Mouse (Mus musculus): ENCODE results near the gene Olfr619. TPM values are rescaled to one million over a fixed set of nuclear protein-coding genes. Genes with fewer than 3 reads are reported as not detected.

Olfr619 gene
- not detected in 2 replicates for polyA plus RNA-seq (2015; fragmentation: Nextera tagmentation; extraction: Ambion mirVana)

DNA sequence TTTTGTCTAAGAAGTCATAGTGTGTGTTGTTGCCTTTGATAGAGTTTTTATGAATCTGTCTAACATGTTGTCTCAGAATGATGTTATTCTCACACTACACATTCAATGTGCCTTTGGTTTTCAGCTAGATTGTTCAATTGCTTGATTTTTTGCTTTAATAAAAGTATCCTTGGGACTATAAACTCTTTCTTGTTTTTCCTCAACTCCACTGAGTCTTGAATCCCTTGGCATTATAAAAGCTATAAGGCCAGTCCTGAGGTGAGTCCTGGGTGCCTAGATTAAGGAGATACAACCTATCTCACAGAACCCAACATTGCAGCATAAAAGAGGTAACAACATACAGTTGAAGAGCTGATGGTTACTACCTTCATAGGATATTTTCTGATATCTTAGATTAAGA is at the start of gene Olfr619:
Gene Olfr619 (plus strand): TSS at position 301 of the 400 bp plus-strand sequence.
- Histone ChIP-seq H3K36me3 (no peaks in the 10 kb centered on the region), H3K9ac (no peak within 1 kb of the TSS), H3K4me2 (no peak within 1 kb of the TSS), H3K27me3 (no peaks in the 10 kb centered on the region), H3K4me3 (no peak within 1 kb of the TSS), H3K4me1 (replicated peaks) (no peaks in the 10 kb centered on the region), H3K9me3 (no peaks in the 10 kb centered on the region), H3K27ac (no peak within 1 kb of the TSS)
- no peak for ATAC-seq (ENCODE audit: low FRiP score)

DNA sequence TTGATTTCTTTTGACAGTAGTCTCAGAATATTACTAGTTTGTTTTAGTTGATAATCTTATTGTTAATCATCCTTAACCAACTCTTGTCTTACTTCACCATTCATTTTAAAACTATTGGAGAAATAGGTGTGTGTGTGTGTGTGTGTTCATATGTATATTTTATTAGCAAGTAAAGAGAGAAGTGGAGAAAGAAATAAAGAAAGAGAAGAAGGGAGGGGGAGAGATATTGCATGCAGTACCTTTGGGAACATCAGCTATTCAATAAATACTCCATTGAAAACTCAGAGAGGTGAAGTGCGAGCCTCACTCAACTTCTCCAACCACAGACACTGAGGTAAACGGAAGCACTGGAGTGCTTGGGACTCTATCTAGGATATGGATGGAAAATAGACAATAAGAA is 44.6 kb upstream of the Olfr619 start, which contains the start of gene Olfr615:
Gene Olfr615 (plus strand): TSS at position 301 of the 400 bp plus-strand sequence.
- Histone ChIP-seq H3K9ac (no peak within 1 kb of the TSS), H3K27ac (no peak within 1 kb of the TSS), H3K27me3 (no peaks in the 10 kb centered on the region), H3K4me3 (no peak within 1 kb of the TSS), H3K36me3 (no peaks in the 10 kb centered on the region), H3K9me3 (no peaks in the 10 kb centered on the region), H3K4me1 (replicated peaks) (no peaks in the 10 kb centered on the region), H3K4me2 (no peak within 1 kb of the TSS)
- ATAC-seq (ENCODE audit: low FRiP score), result no peak
- WGBS, result 89% methylated on average over 2 of the region's 2 CpGs

DNA sequence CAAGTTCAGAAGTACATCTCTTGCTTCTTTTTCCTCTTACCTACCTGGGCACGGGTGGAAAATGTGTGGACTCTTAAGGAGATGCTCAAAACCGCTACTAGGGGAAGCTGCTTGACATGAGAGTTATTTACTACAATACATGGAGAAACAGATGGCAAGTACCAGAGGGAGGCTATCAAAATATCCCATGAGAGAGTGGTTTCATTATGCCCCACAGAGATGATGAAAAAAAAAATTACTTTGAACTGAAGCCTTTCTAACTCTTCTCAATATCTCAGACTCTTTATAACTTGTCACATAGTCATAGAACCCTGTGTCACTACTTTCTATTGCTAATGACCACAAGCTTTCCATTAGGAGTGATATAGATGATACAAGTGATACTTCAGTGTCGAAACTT is 31.3 kb upstream of the Olfr619 start, which contains the start of gene Olfr616:
Gene Olfr616 (minus strand): TSS at position 101 of the 400 bp plus-strand sequence.
- Histone ChIP-seq H3K9me3 (no peaks in the 10 kb centered on the region), H3K4me1 (replicated peaks) (no peaks in the 10 kb centered on the region), H3K4me2 (no peak within 1 kb of the TSS), H3K9ac (no peak within 1 kb of the TSS), H3K27me3 (no peaks in the 10 kb centered on the region), H3K27ac (no peak within 1 kb of the TSS), H3K4me3 (no peak within 1 kb of the TSS), H3K36me3 (no peaks in the 10 kb centered on the region)
- no peak for ATAC-seq (ENCODE audit: low FRiP score)
- 83% methylated on average over 3 of the region's 3 CpGs for WGBS

DNA sequence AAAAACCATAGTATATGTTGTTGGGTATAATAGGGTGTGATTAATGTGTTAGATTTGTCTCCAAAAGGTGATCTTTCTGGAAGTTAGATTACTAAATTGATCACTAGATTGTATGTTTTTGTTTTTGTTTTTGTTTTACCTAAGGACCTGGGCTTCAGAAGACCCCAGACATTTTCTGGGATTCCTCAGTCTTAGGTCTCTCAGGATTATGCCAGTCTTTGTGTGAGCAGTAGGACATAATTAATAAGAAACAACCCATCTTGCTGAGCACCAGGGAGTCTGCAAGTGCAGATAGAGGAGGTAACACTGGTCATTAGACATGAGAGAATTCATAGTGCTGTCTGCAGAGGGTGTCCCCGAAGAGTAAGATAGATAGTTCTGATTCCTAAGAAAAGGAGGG is 27.6 kb upstream of the Olfr619 start, which contains the start of gene Olfr617:
Gene Olfr617 (plus strand): TSS at position 301 of the 400 bp plus-strand sequence.
- Histone ChIP-seq H3K9me3 (no peaks in the 10 kb centered on the region), H3K27me3 (no peaks in the 10 kb centered on the region), H3K27ac (no peak within 1 kb of the TSS), H3K36me3 (no peaks in the 10 kb centered on the region), H3K4me1 (replicated peaks) (no peaks in the 10 kb centered on the region), H3K4me3 (no peak within 1 kb of the TSS), H3K9ac (no peak within 1 kb of the TSS), H3K4me2 (no peak within 1 kb of the TSS)
- 92% methylated on average over 1 of the region's 1 CpGs for WGBS
- ATAC-seq (ENCODE audit: low FRiP score), result no peak

- ATAC-seq (ENCODE audit: low FRiP score), result no peak
- 66% methylated on average over 2 of the region's 2 CpGs for WGBS
- Histone ChIP-seq H3K9ac (no peak within 1 kb of the TSS), H3K27me3 (no peaks in the 10 kb centered on the region), H3K4me2 (no peak within 1 kb of the TSS), H3K4me1 (replicated peaks) (no peaks in the 10 kb centered on the region), H3K4me3 (no peak within 1 kb of the TSS), H3K9me3 (no peaks in the 10 kb centered on the region), H3K36me3 (no peaks in the 10 kb centered on the region), H3K27ac (no peak within 1 kb of the TSS)
Observed at GRCm38 (mm10) chr7:103589803-103590202, 10.6 kb upstream of the Olfr619 start, which contains the start of gene Olfr618. Gene Olfr618 (plus strand): TSS chr7:103590103.

DNA sequence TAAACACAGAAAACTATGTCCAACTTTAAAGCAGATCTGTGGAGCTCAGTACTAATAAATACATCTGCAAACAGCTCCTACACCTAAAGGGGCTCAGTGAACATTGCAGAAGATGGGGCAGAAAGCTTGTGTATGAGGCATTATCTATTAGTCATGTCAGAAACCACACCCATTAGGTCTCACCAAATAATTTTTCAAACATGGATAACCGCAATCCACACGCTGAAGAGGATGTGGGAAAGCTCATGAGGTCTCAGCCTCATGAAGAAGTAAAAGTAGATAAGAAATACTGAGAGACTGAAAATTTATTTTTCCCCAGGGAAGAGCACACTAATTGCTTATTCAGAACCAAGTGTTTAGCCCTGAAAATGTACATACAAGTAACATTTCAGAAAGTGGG is 7.0 kb downstream of the Olfr619 start:
- Histone ChIP-seq H3K36me3 (no peaks in the 10 kb centered on the region), H3K27me3 (no peaks in the 10 kb centered on the region), H3K4me3 (no peak overlapping the region), H3K27ac (no peak overlapping the region), H3K4me2 (no peak overlapping the region), H3K9ac (no peak overlapping the region), H3K9me3 (no peaks in the 10 kb centered on the region), H3K4me1 (replicated peaks) (no peaks in the 10 kb centered on the region)
- ATAC-seq (ENCODE audit: low FRiP score), result no peak
- 83% methylated on average over 2 of the region's 2 CpGs for WGBS

DNA sequence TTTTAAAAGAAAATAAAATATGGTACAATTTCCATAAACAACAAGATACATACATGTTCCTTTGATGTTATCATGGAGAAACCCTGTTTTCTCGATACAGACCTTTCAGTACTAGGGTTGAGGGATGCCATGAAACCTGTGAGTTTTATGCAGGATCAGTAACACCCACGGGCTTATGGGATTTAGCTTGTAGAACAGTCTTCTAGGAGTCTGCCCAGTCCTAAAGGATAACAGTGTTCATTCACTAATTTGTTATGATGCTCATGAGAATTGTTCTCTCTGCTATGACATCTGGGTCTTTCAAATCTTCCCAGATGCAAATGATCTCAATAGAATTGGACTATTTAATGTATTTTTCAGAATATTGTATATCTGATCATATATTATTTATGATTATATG is 12.1 kb downstream of the Olfr619 start, which contains the start of gene Olfr620:
Gene Olfr620 (minus strand): TSS at position 101 of the 400 bp plus-strand sequence.
- Histone ChIP-seq H3K9me3 (no peaks in the 10 kb centered on the region), H3K27ac (no peak within 1 kb of the TSS), H3K4me3 (no peak within 1 kb of the TSS), H3K36me3 (no peaks in the 10 kb centered on the region), H3K4me2 (no peak within 1 kb of the TSS), H3K4me1 (replicated peaks) (no peaks in the 10 kb centered on the region), H3K27me3 (no peaks in the 10 kb centered on the region), H3K9ac (no peak within 1 kb of the TSS)
- no peak for ATAC-seq (ENCODE audit: low FRiP score)
- 78% methylated on average over 2 of the region's 2 CpGs for WGBS

DNA sequence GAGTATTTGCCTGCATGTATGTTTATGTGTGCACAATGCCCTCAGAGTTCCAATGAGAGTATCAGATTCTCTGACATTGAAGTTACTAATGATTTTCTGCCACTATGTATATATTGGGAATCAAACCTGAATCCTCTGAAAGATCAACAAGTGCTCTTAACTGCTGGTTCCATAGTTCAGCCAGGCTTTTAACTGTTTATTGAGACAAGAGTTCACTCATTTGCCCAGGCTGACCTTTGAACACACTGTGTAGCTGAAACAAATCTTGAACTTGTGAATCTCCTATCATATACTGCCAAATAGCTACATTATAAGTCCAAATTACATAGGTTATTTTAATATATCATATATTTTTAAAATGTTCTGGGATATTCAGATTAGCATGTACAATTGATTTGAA is 36.4 kb downstream of the Olfr619 start:
- H3K4me3 ChIP-seq, result no peak overlapping the region
- H3K9ac ChIP-seq, result no peak overlapping the region
- no peak overlapping the region for H3K4me2 ChIP-seq
- no peaks in the 10 kb centered on the region for H3K9me3 ChIP-seq
- no peaks in the 10 kb centered on the region for H3K27me3 ChIP-seq
- H3K36me3 ChIP-seq, result no peaks in the 10 kb centered on the region
- H3K27ac ChIP-seq, result no peak overlapping the region
- no peaks in the 10 kb centered on the region for H3K4me1 ChIP-seq (replicated peaks)
- ATAC-seq (ENCODE audit: low FRiP score), result no peak

DNA sequence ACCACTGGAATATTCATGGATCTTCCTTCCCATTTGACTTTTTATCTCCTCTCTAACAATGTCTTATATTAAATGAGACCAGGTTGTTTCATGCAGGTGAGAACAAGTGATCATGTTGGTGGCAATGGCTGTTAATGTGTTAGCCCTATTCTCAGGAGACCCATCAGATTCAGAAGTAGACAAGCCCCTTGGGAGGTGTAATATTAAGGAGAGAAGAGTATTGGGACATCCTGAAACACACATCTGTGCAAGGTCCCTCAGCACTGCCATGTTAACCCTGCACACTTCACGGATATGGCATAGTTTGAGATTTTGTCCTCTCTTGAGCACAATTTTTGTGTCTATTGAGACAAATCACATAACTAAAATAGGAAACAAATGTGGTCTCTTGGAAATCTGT is 42.2 kb downstream of the Olfr619 start, which contains the start of gene Olfr622:
Gene Olfr622 (minus strand): TSS at position 101 of the 400 bp plus-strand sequence.
- ATAC-seq (ENCODE audit: low FRiP score), result no peak

GRCm38 (mm10) chr7:103644070-103644469 is 43.7 kb downstream of the Olfr619 start:
- no peak overlapping the region for H3K4me3 ChIP-seq
- no peak overlapping the region for H3K9ac ChIP-seq
- ATAC-seq (ENCODE audit: low FRiP score), result no peak
- WGBS, result 93% methylated on average over 4 of the region's 4 CpGs
- H3K36me3 ChIP-seq, result no peaks in the 10 kb centered on the region
- H3K27me3 ChIP-seq, result no peaks in the 10 kb centered on the region
- no peak overlapping the region for H3K27ac ChIP-seq
- H3K4me2 ChIP-seq, result no peak overlapping the region
- no peaks in the 10 kb centered on the region for H3K9me3 ChIP-seq
- H3K4me1 ChIP-seq (replicated peaks), result no peaks in the 10 kb centered on the region

More for the DNA sequence above, 42.2 kb downstream of the Olfr619 start, which contains the start of gene Olfr622:
- H3K9me3 ChIP-seq, result no peaks in the 10 kb centered on the region
- H3K27ac ChIP-seq, result no peak within 1 kb of the TSS
- H3K36me3 ChIP-seq, result no peaks in the 10 kb centered on the region
- H3K4me1 ChIP-seq (replicated peaks), result no peaks in the 10 kb centered on the region
- H3K27me3 ChIP-seq, result no peaks in the 10 kb centered on the region
- WGBS, result 79% methylated on average over 1 of the region's 1 CpGs
- no peak within 1 kb of the TSS for H3K9ac ChIP-seq
- no peak within 1 kb of the TSS for H3K4me2 ChIP-seq
- no peak within 1 kb of the TSS for H3K4me3 ChIP-seq

Small RNAs within 50 kb of the gene (microRNA-seq; reads per million reads assigned to microRNA genes)
- not detected for gene Gm26506

Other genes starting within 250 kb of the Olfr619 start
- not detected in 2 replicates for gene Olfr601, start 237.9 kb upstream of the Olfr619 start, polyA plus RNA-seq (2015; fragmentation: Nextera tagmentation; extraction: Ambion mirVana)
- gene Olfr603, start 214.4 kb upstream of the Olfr619 start, polyA plus RNA-seq (2015; fragmentation: Nextera tagmentation; extraction: Ambion mirVana), result not detected in 2 replicates
- not detected in 2 replicates for gene Usp17lc, start 185.5 kb upstream of the Olfr619 start, polyA plus RNA-seq (2015; fragmentation: Nextera tagmentation; extraction: Ambion mirVana)
- gene Olfr605, start 155.1 kb upstream of the Olfr619 start, polyA plus RNA-seq (2015; fragmentation: Nextera tagmentation; extraction: Ambion mirVana), result not detected in 2 replicates
- gene Olfr606, start 151.5 kb upstream of the Olfr619 start, polyA plus RNA-seq (2015; fragmentation: Nextera tagmentation; extraction: Ambion mirVana), result not detected in 2 replicates
- gene Olfr607, start 136.4 kb upstream of the Olfr619 start, polyA plus RNA-seq (2015; fragmentation: Nextera tagmentation; extraction: Ambion mirVana), result not detected in 2 replicates
- gene Olfr608, start 130.7 kb upstream of the Olfr619 start, polyA plus RNA-seq (2015; fragmentation: Nextera tagmentation; extraction: Ambion mirVana), result not detected in 2 replicates
- gene Olfr609, start 102.5 kb upstream of the Olfr619 start, polyA plus RNA-seq (2015; fragmentation: Nextera tagmentation; extraction: Ambion mirVana), result not detected in 2 replicates
- not detected in 2 replicates for gene Olfr610, start 88.5 kb upstream of the Olfr619 start, polyA plus RNA-seq (2015; fragmentation: Nextera tagmentation; extraction: Ambion mirVana)
- not detected in 2 replicates for gene Olfr611, start 79.7 kb upstream of the Olfr619 start, polyA plus RNA-seq (2015; fragmentation: Nextera tagmentation; extraction: Ambion mirVana)
- gene Olfr612, start 57.9 kb upstream of the Olfr619 start, polyA plus RNA-seq (2015; fragmentation: Nextera tagmentation; extraction: Ambion mirVana), result not detected in 2 replicates
- not detected in 2 replicates for gene Olfr613, start 52.5 kb upstream of the Olfr619 start, polyA plus RNA-seq (2015; fragmentation: Nextera tagmentation; extraction: Ambion mirVana)
- not detected in 2 replicates for gene Olfr615, start 44.5 kb upstream of the Olfr619 start, polyA plus RNA-seq (2015; fragmentation: Nextera tagmentation; extraction: Ambion mirVana)
- not detected in 2 replicates for gene Olfr616, start 31.4 kb upstream of the Olfr619 start, polyA plus RNA-seq (2015; fragmentation: Nextera tagmentation; extraction: Ambion mirVana)
- not detected in 2 replicates for gene Olfr617, start 27.5 kb upstream of the Olfr619 start, polyA plus RNA-seq (2015; fragmentation: Nextera tagmentation; extraction: Ambion mirVana)
- gene Olfr618, start 10.5 kb upstream of the Olfr619 start, polyA plus RNA-seq (2015; fragmentation: Nextera tagmentation; extraction: Ambion mirVana), result 0.21 TPM in 1 of 2 replicates, not detected in the other
- gene Olfr620, start 12.0 kb downstream of the Olfr619 start, polyA plus RNA-seq (2015; fragmentation: Nextera tagmentation; extraction: Ambion mirVana), result not detected in 2 replicates
- not detected in 2 replicates for gene Olfr622, start 42.1 kb downstream of the Olfr619 start, polyA plus RNA-seq (2015; fragmentation: Nextera tagmentation; extraction: Ambion mirVana)
- not detected in 2 replicates for gene Olfr623, start 63.1 kb downstream of the Olfr619 start, polyA plus RNA-seq (2015; fragmentation: Nextera tagmentation; extraction: Ambion mirVana)
- 0.03 TPM in 1 of 2 replicates, not detected in the other for gene Olfr624, start 70.6 kb downstream of the Olfr619 start, polyA plus RNA-seq (2015; fragmentation: Nextera tagmentation; extraction: Ambion mirVana)
- not detected in 2 replicates for gene Olfr625-ps1, start 82.1 kb downstream of the Olfr619 start, polyA plus RNA-seq (2015; fragmentation: Nextera tagmentation; extraction: Ambion mirVana)
- not detected in 2 replicates for gene Olfr243, start 114.1 kb downstream of the Olfr619 start, polyA plus RNA-seq (2015; fragmentation: Nextera tagmentation; extraction: Ambion mirVana)
- gene Olfr628, start 129.8 kb downstream of the Olfr619 start, polyA plus RNA-seq (2015; fragmentation: Nextera tagmentation; extraction: Ambion mirVana), result not detected in 2 replicates
- gene Olfr629, start 144.4 kb downstream of the Olfr619 start, polyA plus RNA-seq (2015; fragmentation: Nextera tagmentation; extraction: Ambion mirVana), result not detected in 2 replicates
- gene Olfr630, start 156.8 kb downstream of the Olfr619 start, polyA plus RNA-seq (2015; fragmentation: Nextera tagmentation; extraction: Ambion mirVana), result not detected in 2 replicates
- gene Olfr69, start 171.0 kb downstream of the Olfr619 start, polyA plus RNA-seq (2015; fragmentation: Nextera tagmentation; extraction: Ambion mirVana), result not detected in 2 replicates
- gene Olfr68, start 179.1 kb downstream of the Olfr619 start, polyA plus RNA-seq (2015; fragmentation: Nextera tagmentation; extraction: Ambion mirVana), result not detected in 2 replicates
- gene Olfr67, start 191.2 kb downstream of the Olfr619 start, polyA plus RNA-seq (2015; fragmentation: Nextera tagmentation; extraction: Ambion mirVana), result not detected in 2 replicates
- 996 and 1,160 TPM in 2 replicates for gene Hbb-bt, start 213.4 kb downstream of the Olfr619 start, polyA plus RNA-seq (2015; fragmentation: Nextera tagmentation; extraction: Ambion mirVana)
- gene Hbb-bs, start 227.5 kb downstream of the Olfr619 start, polyA plus RNA-seq (2015; fragmentation: Nextera tagmentation; extraction: Ambion mirVana), result 2,000 and 2,305 TPM in 2 replicates
- not detected in 2 replicates for gene Hbb-bh2, start 239.9 kb downstream of the Olfr619 start, polyA plus RNA-seq (2015; fragmentation: Nextera tagmentation; extraction: Ambion mirVana)
- 43.8 and 70.4 TPM in 2 replicates for gene Hbb-bh1, start 242.6 kb downstream of the Olfr619 start, polyA plus RNA-seq (2015; fragmentation: Nextera tagmentation; extraction: Ambion mirVana)